Mouse (Mus musculus) cerebellum, adult 2 months (tissue): ENCODE results near the gene Kctd2. TPM values are rescaled to one million over a fixed set of nuclear protein-coding genes. Genes with fewer than 3 reads are reported as not detected.

Experiments used
- DNase-seq, 2 experiments: peaks; one replicate each; pipeline ENCODE4 v3.0.0; 2021
- H3K27ac ChIP-seq: fragments of 200-500 bp; 2 replicates; pipeline ENCODE4 v1.5.1; 2012; ENCODE audit warnings: low read length, control low read depth, inconsistent platforms; ENCODE audit not compliant: insufficient read depth
- H3K27me3 ChIP-seq: fragments of 200-500 bp; 2 replicates; pipeline ENCODE4 v1.6.1; 2012; ENCODE audit warnings: inconsistent platforms, mild to moderate bottlenecking, low read length, moderate library complexity; ENCODE audit not compliant: control insufficient read depth, insufficient read depth
- H3K4me1 ChIP-seq: fragments of 200-500 bp; 2 replicates; pipeline ENCODE4 v1.6.1; 2011; ENCODE audit warnings: low read length; ENCODE audit not compliant: control insufficient read depth, insufficient read depth
- H3K4me3 ChIP-seq: fragments of 200-500 bp; replicated peaks from 2 replicates; pipeline ENCODE3; 2011; ENCODE audit warnings: mild to moderate bottlenecking, low read depth, low read length, control low read depth; ENCODE audit not compliant: insufficient read depth
- CTCF ChIP-seq: fragments of 200-500 bp; IDR thresholded peaks from 2 replicates; pipeline ENCODE4 v1.5.1; 2011; ENCODE audit warnings: low read depth, mild to moderate bottlenecking, control low read depth, low read length, moderate library complexity, borderline replicate concordance; ENCODE audit not compliant: insufficient read depth
- POLR2A ChIP-seq: fragments of 200-500 bp; IDR thresholded peaks from 2 replicates; pipeline ENCODE4 v1.6.1; 2011; ENCODE audit warnings: low read length, control low read depth, borderline replicate concordance; ENCODE audit not compliant: insufficient read depth
- WGBS: fragments of 180-500 bp; shearing (Covaris S2); methylation state at CpG from one replicate; pipeline ENCODE4 v1.1.7; 2018; 5-methylcytosine and 5-hydroxymethylcytosine counted together
- polyA plus RNA-seq: library from polyadenylated mRNA; depleted of rRNA; stranded (reverse); fragments of >200 nt; gene quantifications from 2 replicates; pipeline ENCODE4 v1.2.3, GENCODE M21; 2012

The Kctd2 gene
- polyA plus RNA-seq, 1 experiment = 98.0 TPM

- H3K4me1 ChIP-seq = peaks cover 8% of the 10 kb centered on the region; the same call in 1 of the 2 replicates
- H3K27me3 ChIP-seq = no peaks in the 10 kb centered on the region
- WGBS = 85% methylated on average over 5 of the region's 5 CpGs
- TF ChIP-seq POLR2A = no peak
- TF ChIP-seq CTCF = no peak
- H3K4me3 ChIP-seq = no peak overlapping the region
- H3K27ac ChIP-seq = no peak overlapping the region
- DNase-seq = no peak
Observed at GRCm38 (mm10) chr11:115437571-115438122, 17.7 kb downstream of the Kctd2 start.

GRCm38 (mm10) chr11:115439326-115439725 lies 19.4 kb downstream of the Kctd2 start:
- Histone ChIP-seq H3K27me3 (no peaks in the 10 kb centered on the region), H3K4me1 (peaks cover 8% of the 10 kb centered on the region; the same call in 1 of the 2 replicates), H3K27ac (no peak overlapping the region), H3K4me3 (no peak overlapping the region)
- 90% methylated on average over 3 of the region's 3 CpGs for WGBS
- DNase-seq = no peak
- no peak for TF ChIP-seq CTCF
- TF ChIP-seq POLR2A = no peak

- no peaks in the 10 kb centered on the region for H3K27me3 ChIP-seq
- TF ChIP-seq CTCF = peak; percentile 7; the same call in 1 of the 2 replicates
- TF ChIP-seq POLR2A = no peak
- DNase-seq = no peak
Observed at GRCm38 (mm10) chr11:115439906-115440595, 20.1 kb downstream of the Kctd2 start, which contains the start of gene Trim80. Gene Trim80 (plus strand): TSS chr11:115440545.

GRCm38 (mm10) chr11:115441417-115441816 lies 21.5 kb downstream of the Kctd2 start:
- Histone ChIP-seq H3K27me3 (no peaks in the 10 kb centered on the region), H3K4me3 (no peak overlapping the region), H3K4me1 (peaks cover 7% of the 10 kb centered on the region; the same call in 1 of the 2 replicates), H3K27ac (no peak overlapping the region)
- DNase-seq = no peak
- TF ChIP-seq CTCF = no peak
- no peak for TF ChIP-seq POLR2A
- 54% methylated on average over 15 of the region's 15 CpGs for WGBS

More at GRCm38 (mm10) chr11:115439906-115440595, 20.1 kb downstream of the Kctd2 start, which contains the start of gene Trim80:
- no peak within 1 kb of the TSS for H3K4me3 ChIP-seq
- no peak within 1 kb of the TSS for H3K27ac ChIP-seq
- H3K4me1 ChIP-seq = peaks cover 8% of the 10 kb centered on the region; the same call in 1 of the 2 replicates
- WGBS = 94% methylated on average over 9 of the region's 9 CpGs

- 51% methylated on average over 3 of the region's 3 CpGs for WGBS
Observed at GRCm38 (mm10) chr11:115446906-115447305, 27.0 kb downstream of the Kctd2 start.

GRCm38 (mm10) chr11:115447321-115447885 lies 27.5 kb downstream of the Kctd2 start:
- Histone ChIP-seq H3K27me3 (no peaks in the 10 kb centered on the region), H3K4me3 (no peak overlapping the region), H3K4me1 (no peaks in the 10 kb centered on the region), H3K27ac (no peak overlapping the region)
- no peak for DNase-seq
- TF ChIP-seq POLR2A (no peak), CTCF (no peak)
- WGBS = 92% methylated on average over 11 of the region's 11 CpGs

More at GRCm38 (mm10) chr11:115446906-115447305, 27.0 kb downstream of the Kctd2 start:
- no peak for DNase-seq
- H3K4me1 ChIP-seq = no peaks in the 10 kb centered on the region
- H3K4me3 ChIP-seq = no peak overlapping the region
- TF ChIP-seq CTCF = no peak
- no peak for TF ChIP-seq POLR2A
- H3K27ac ChIP-seq = no peak overlapping the region
- no peaks in the 10 kb centered on the region for H3K27me3 ChIP-seq

- no peak for DNase-seq
- no peak overlapping the region for H3K4me3 ChIP-seq
- TF ChIP-seq CTCF (no peak), POLR2A (no peak)
- H3K4me1 ChIP-seq = no peaks in the 10 kb centered on the region
- H3K27me3 ChIP-seq = no peaks in the 10 kb centered on the region
- no peak overlapping the region for H3K27ac ChIP-seq
- 82% methylated on average over 16 of the region's 16 CpGs for WGBS
Observed at GRCm38 (mm10) chr11:115448075-115448474, 28.1 kb downstream of the Kctd2 start.
